Mouse (Mus musculus): ENCODE measurements at regions not wholly inside any gene's neighbourhood (a gene's known extent, or its start where the extent isn't known, plus 50 kb on each side); places are given as distances from the start of the nearest gene placed in this dataset.

GRCm38 (mm10) chr1:152261472-152261871, 125.0 kb downstream of the Tsen15 start:
- TF ChIP-seq CTCF (conservative IDR thresholded peaks at IDR 0.05; ENCODE audit: insufficient read depth, insufficient read length, low read depth, low read length) (no peak), POLR2A (IDR thresholded peaks at IDR 0.05; ENCODE audit: low read depth, low read length) (no peak)

Data from kidney, adult 2 months (tissue).